Mouse (Mus musculus): ENCODE measurements around the gene Dock7.

Gene Dock7

DNA sequence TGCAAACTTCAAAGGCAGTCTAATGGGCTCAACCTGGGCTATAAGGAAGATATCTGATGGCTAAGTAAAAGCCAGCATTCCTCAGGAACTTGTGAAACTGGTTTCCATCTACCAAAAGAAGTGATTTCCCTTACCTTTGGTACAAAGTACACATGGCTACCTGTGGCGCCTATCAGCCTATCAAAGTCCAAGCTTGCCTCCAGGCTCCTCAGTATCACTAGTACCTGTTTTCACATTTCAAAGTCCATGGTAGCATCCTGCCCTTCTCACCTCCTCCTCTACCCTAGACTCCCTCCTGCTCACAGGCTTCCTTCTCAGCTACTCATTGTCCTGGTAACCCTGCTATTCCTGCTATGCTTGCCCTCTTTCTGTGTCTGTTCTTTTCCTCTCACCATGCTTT is 202.5 kb downstream of the Dock7 start:
- in situ Hi-C loops (cut with MboI, MseI), result loop anchor here (25.0 kb wide), 2 partner anchors 556 to 1019 kb away; partner anchors contain the start of genes Itgb3bp and Pgm1

DNA sequence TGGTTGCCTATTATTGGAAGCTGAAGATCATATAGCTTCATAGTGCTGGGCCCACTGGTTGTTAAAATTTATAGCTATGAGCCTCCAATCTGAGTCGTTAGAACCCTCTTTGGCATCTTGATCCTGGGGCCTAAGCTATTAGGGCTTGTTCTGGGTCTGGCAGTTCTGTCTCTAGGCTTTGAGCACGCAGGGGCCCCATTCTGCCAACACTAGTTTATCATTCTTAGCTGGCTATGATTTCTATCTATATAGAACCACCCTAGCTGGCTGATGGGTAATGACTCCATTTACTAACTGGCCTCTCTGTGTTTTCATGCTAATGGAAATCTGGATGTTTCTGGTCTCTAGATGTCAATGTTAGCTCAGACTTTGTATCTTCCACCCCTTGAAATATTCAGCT is 203.0 kb downstream of the Dock7 start:
- in situ Hi-C loops (cut with MboI, MseI), result loop anchor here (25.0 kb wide), 2 partner anchors 555 to 1020 kb away; partner anchors contain the start of genes Itgb3bp and Pgm1

DNA sequence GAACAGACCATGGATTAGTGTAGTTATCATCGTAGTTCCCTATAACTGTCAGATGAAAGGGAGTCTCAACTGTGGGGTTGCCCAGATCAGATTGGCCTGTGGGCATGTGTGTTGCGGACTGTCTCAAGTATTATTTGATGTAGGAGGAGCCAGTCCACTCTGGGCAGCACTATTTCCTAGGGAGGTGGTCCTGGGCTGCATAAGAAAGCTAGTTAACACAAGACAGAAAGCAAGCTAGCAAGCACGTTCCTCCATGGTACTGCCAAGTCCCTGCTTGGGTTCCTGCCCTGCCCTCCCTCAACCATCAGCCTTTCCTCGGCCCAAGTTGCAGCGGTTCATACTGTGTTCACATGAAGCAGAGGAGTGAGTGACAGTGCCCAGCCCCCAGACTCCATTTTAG is 210.5 kb downstream of the Dock7 start:
- in situ Hi-C loops (cut with MboI, MseI), result loop anchor here (25.0 kb wide), 2 partner anchors 548 to 1027 kb away; partner anchors contain the start of genes Itgb3bp and Pgm1

DNA sequence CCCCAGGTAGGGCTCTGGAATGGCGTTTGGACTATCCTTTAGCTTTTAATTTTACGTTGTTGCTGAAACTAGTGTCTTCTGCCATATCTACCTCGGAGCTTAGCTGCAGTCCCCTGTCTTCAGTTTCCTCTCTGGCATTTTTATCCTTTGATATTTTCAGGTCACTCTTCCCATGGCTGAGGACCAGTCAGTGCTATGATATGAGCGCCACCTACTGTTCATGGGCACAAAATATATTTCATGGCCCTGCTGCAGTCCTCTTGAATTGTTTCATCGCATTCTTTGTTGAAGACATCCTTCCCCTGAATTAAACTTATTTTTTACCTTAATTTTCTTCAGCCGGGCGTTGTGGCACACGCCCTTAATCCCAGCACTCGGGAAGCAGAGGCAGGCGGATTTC is 233.6 kb downstream of the Dock7 start:
- in situ Hi-C loops (cut with MboI, MseI), result no loop called here
